Comparison of ENCODE assay signal across 8 mouse cellular contexts in the genomic region with DNA sequence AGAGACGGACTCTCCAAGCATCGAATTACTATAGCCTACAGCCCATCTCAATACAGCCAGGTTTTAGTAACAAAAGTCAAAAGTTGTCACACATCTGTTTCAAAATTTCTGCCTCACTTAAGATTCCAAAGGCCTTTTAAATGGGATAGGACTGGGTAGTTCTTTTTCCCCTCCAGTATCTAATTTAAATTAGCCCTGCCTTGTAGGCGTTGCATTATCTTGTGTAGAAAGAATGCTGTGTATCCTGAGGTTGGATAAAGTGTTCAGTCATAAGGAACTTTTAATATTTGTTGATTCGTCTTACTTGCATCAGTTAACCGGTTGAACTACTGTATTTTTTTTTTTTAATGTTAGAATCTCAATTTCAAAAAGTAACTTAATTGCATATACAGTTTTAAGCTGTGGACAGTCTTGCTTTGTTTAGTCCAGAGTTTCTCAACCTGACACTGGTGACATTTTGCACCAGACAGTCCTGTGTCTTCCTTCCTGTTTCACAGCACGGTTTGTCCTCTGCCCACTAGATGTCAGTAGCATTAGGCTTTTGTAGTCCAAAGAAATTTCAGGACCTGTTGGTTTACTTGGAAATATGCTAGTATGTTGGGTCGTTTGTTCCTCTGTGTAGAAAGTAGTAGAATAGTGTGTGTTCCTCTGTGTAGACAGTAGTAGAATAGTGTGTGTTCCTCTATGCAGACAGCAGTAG. TPM values are rescaled to one million over a fixed set of nuclear protein-coding genes. Genes with fewer than 3 reads are reported as not detected.
DNase-seq lines count a peak whose midpoint lies in the region; ATAC-seq and TF ChIP-seq lines count a peak whose summit lies in the region.

No protein-coding gene starts in this region.

- peaks cover 20% of the 10 kb centered on the region for H3K36me3 ChIP-seq in heart, embryonic 16.5 days (ENCODE audit: control insufficient read depth, insufficient read depth)
- peaks cover 40% of the 10 kb centered on the region for H3K36me3 ChIP-seq in megakaryocyte, embryonic 14.5 days (replicated peaks; ENCODE audit: low read length)
- peaks cover 3% of the 10 kb centered on the region; the same call in 1 of the 2 replicates for H3K36me3 ChIP-seq in stomach, postnatal 0 days (ENCODE audit: control insufficient read depth, insufficient read depth, low read length)

- peak overlapping the region; percentile 84 for H3K4me3 ChIP-seq in heart, embryonic 16.5 days (ENCODE audit: low read length)
- H3K4me3 ChIP-seq in megakaryocyte, embryonic 14.5 days (replicated peaks) = peak overlapping the region; percentile 97
- peak overlapping the region; percentile 90 for H3K4me3 ChIP-seq in stomach, postnatal 0 days (ENCODE audit: low read depth, low read length)

- peak overlapping the region; percentile 94 for H3K9ac ChIP-seq in heart, embryonic 16.5 days (ENCODE audit: low read length)
- H3K9ac ChIP-seq in stomach, postnatal 0 days (ENCODE audit: low read length) = peak overlapping the region; percentile 90

- 18% methylated on average over 7 of the region's 7 CpGs for WGBS in heart, embryonic 16.5 days
- 9% methylated on average over 7 of the region's 7 CpGs for WGBS in stomach, postnatal 0 days

- peak overlapping the region; percentile 93 for H3K4me2 ChIP-seq in heart, embryonic 16.5 days (ENCODE audit: low read depth, low read length)
- peak overlapping the region; percentile 82 for H3K4me2 ChIP-seq in stomach, postnatal 0 days (replicated peaks; ENCODE audit: low read depth)

- H3K9me3 ChIP-seq in heart, embryonic 16.5 days (replicated peaks; ENCODE audit: control insufficient read depth, low read length) = peaks cover 3% of the 10 kb centered on the region; the same call in 1 of the 2 replicates
- peaks cover 16% of the 10 kb centered on the region for H3K9me3 ChIP-seq in megakaryocyte, embryonic 14.5 days
- H3K9me3 ChIP-seq in stomach, postnatal 0 days (ENCODE audit: control insufficient read depth, low read length) = 0 out of 2 replicates have a peak, but pooled peaks cover 3% of the 10 kb centered on the region

- TF ChIP-seq EP300 in stomach, postnatal 0 days (optimal IDR thresholded peaks at IDR 0.05) = no peak

- H3K27me3 ChIP-seq in heart, embryonic 16.5 days (ENCODE audit: control insufficient read depth, insufficient read depth, low read length) = no peaks in the 10 kb centered on the region
- H3K27me3 ChIP-seq in megakaryocyte, embryonic 14.5 days (replicated peaks) = no peaks in the 10 kb centered on the region
- H3K27me3 ChIP-seq in stomach, postnatal 0 days (ENCODE audit: control insufficient read depth, insufficient read depth, low read length) = no peaks in the 10 kb centered on the region

- no peak for ATAC-seq in heart, embryonic 16.5 days (replicated peaks; ENCODE audit: extremely low read depth, insufficient read depth, low FRiP score)
- no peak for ATAC-seq in stomach, postnatal 0 days (ENCODE audit: low FRiP score, low TSS enrichment)

- H3K27ac ChIP-seq in heart, embryonic 16.5 days (ENCODE audit: low read length) = peak overlapping the region; percentile 85
- H3K27ac ChIP-seq in stomach, postnatal 0 days (replicated peaks) = peak overlapping the region; percentile 95

- peak; percentile 47 for DNase-seq in gastrocnemius, adult 18-20 months (ENCODE audit: low spot score)
- DNase-seq in gastrocnemius, postnatal 4 days (ENCODE audit: low spot score in 2 of 2) = no peak
- peak; percentile 71 for DNase-seq in NIH3T3 (ENCODE audit: low read depth)
- DNase-seq in embryo, embryonic 10.5 days (ENCODE audit: low spot score) = peak; percentile 66
- DNase-seq in kidney, postnatal 36 days = peak; percentile 61 to 63
- DNase-seq in stomach, postnatal 0 days (ENCODE audit: low spot score) = no peak

- peak; percentile 81 for TF ChIP-seq CTCF in stomach, postnatal 0 days (IDR thresholded peaks at IDR 0.05; ENCODE audit: low read depth)

- H3K4me1 ChIP-seq in heart, embryonic 16.5 days (ENCODE audit: control insufficient read depth, insufficient read depth, low read length) = no peaks in the 10 kb centered on the region
- H3K4me1 ChIP-seq in megakaryocyte, embryonic 14.5 days = peaks cover 26% of the 10 kb centered on the region
- H3K4me1 ChIP-seq in stomach, postnatal 0 days (replicated peaks; ENCODE audit: control insufficient read depth, insufficient read depth) = no peaks in the 10 kb centered on the region

RNA-seq across cellular contexts. Expression of a gene that starts 0.8 kb away (rescaled TPM):
- total RNA-seq in gastrocnemius, adult 18-20 months (2021) = 1 to 10 TPM; 8.8 to 9.1 TPM
- total RNA-seq in gastrocnemius, postnatal 4 days (2021) = 10 to 100 TPM; 12.7 to 14.6 TPM
- 15.3 and 15.7 TPM in 2 replicates for polyA plus RNA-seq in heart, embryonic 16.5 days (2015; fragmentation: Nextera tagmentation; extraction: Ambion mirVana)
- 1.0 and 1.4 TPM in 2 replicates for polyA plus RNA-seq in megakaryocyte, embryonic 14.5 days (2012; ENCODE audit: insufficient read depth, low replicate concordance)
- 9.7 TPM in 2 replicates for polyA plus RNA-seq in stomach, postnatal 0 days (2015; fragmentation: Nextera tagmentation; extraction: Ambion mirVana)

RNA-seq across cellular contexts. Expression of a gene that starts 32.3 kb away (rescaled TPM):
- total RNA-seq in gastrocnemius, adult 18-20 months (2021) = 10 to 100 TPM; 37.6 to 40.7 TPM
- 10 to 100 TPM; 74.6 to 74.9 TPM for total RNA-seq in gastrocnemius, postnatal 4 days (2021)
- 29.7 and 33.9 TPM in 2 replicates for polyA plus RNA-seq in heart, embryonic 16.5 days (2015; fragmentation: Nextera tagmentation; extraction: Ambion mirVana)
- 88.6 and 107 TPM in 2 replicates for polyA plus RNA-seq in megakaryocyte, embryonic 14.5 days (2012; ENCODE audit: insufficient read depth, low replicate concordance)
- 18.8 TPM in 2 replicates for polyA plus RNA-seq in stomach, postnatal 0 days (2015; fragmentation: Nextera tagmentation; extraction: Ambion mirVana)

Comparison
In these comparisons a context has a peak if more than half of its experiments do, and no peak if none do; other contexts are left out.
1. DNase-seq: peak in gastrocnemius, adult 18-20 months (single experiment), NIH3T3 (single experiment), embryo, embryonic 10.5 days (single experiment) and kidney, postnatal 36 days (2 of 2); none in gastrocnemius, postnatal 4 days (0 of 2) and stomach, postnatal 0 days (single experiment).
2. Peak in every context shown above with its lines, with median percentiles within 50 percentile points of each other: H3K4me3 ChIP-seq.